8 mouse cellular contexts compared by ENCODE assay signal in genomic region chr4:106199833-106200232, GRCm38 (mm10).
DNase-seq lines count a peak whose midpoint lies in the region; ATAC-seq and TF ChIP-seq lines count a peak whose summit lies in the region.

No protein-coding gene starts in this region.

- H3K27me3 ChIP-seq in embryonic facial prominence, embryonic 11.5 days (ENCODE audit: control insufficient read depth, insufficient read depth, low read length) = no peaks in the 10 kb centered on the region

- peak; percentile 37; the same call in 1 of the 2 replicates for TF ChIP-seq POLR2A in lung, adult 2 months (IDR thresholded peaks at IDR 0.05; ENCODE audit: borderline replicate concordance, extremely low read depth, low read depth, low read length)

- H3K27ac ChIP-seq in embryonic facial prominence, embryonic 11.5 days (replicated peaks; ENCODE audit: low read depth, low read length) = peak overlapping the region; percentile 52; the same call in 1 of the 2 replicates

- no peak for ATAC-seq in cerebellum, adult (ENCODE audit: insufficient number of reproducible peaks, low FRiP score, low TSS enrichment)
- peak; percentile 58; the same call in 1 of the 2 replicates for ATAC-seq in embryonic facial prominence, embryonic 11.5 days (replicated peaks; ENCODE audit: insufficient number of reproducible peaks, low FRiP score, low TSS enrichment, low read depth)
- ATAC-seq in CD4-positive, CD25-positive, alpha-beta regulatory T cell, adult 4 months = no peak

- H3K9ac ChIP-seq in embryonic facial prominence, embryonic 11.5 days (replicated peaks; ENCODE audit: low read length) = no peak overlapping the region; the same call in 1 of the 2 replicates

- 7% methylated on average over 11 of the region's 11 CpGs for WGBS in embryonic facial prominence, embryonic 11.5 days
- WGBS in lung, adult 2 months = 32% methylated on average over 11 of the region's 11 CpGs

- H3K4me3 ChIP-seq in embryonic facial prominence, embryonic 11.5 days (ENCODE audit: low read depth, low read length) = no peak overlapping the region
- no peak overlapping the region for H3K4me3 ChIP-seq in lung, adult 2 months (replicated peaks; ENCODE audit: extremely low read depth, low read depth, low read length)

- TF ChIP-seq CTCF in lung, adult 2 months (IDR thresholded peaks at IDR 0.05; ENCODE audit: insufficient read depth, low read length) = no peak

- peaks cover 5% of the 10 kb centered on the region for H3K4me1 ChIP-seq in embryonic facial prominence, embryonic 11.5 days (ENCODE audit: control insufficient read depth, insufficient read depth, low read length)
- peaks cover 7% of the 10 kb centered on the region for H3K4me1 ChIP-seq in lung, adult 2 months (ENCODE audit: control insufficient read depth, insufficient read depth, low read length)

- H3K36me3 ChIP-seq in embryonic facial prominence, embryonic 11.5 days (replicated peaks; ENCODE audit: control insufficient read depth, insufficient read depth, low read depth, low read length) = no peaks in the 10 kb centered on the region; the same call in 1 of the 2 replicates

- peak overlapping the region; percentile 23 for H3K4me2 ChIP-seq in embryonic facial prominence, embryonic 11.5 days (ENCODE audit: low read depth, low read length)

- no peaks in the 10 kb centered on the region for H3K9me3 ChIP-seq in embryonic facial prominence, embryonic 11.5 days (replicated peaks; ENCODE audit: control insufficient read depth, low read length)

- peak; percentile 11 to 16 for DNase-seq in cerebellum, postnatal 14 days
- DNase-seq in embryonic facial prominence, embryonic 11.5 days (ENCODE audit: low spot score) = peak; percentile 50
- peak; percentile 80 to 85 for DNase-seq in heart, adult 9 months (ENCODE audit: low spot score in 2 of 2)
- peak; percentile 29 for DNase-seq in kidney, adult 9 months
- DNase-seq in lung, adult 2 months = peak; percentile 36
- peak; percentile 53 for DNase-seq in ovary, postnatal 36 days (ENCODE audit: low spot score)

Comparison
In these comparisons a context has a peak if more than half of its experiments do, and no peak if none do; other contexts are left out.
1. DNase-seq: peak in every context shown above with its lines; median percentile 82 in heart, adult 9 months; 53 in ovary, postnatal 36 days; 50 in embryonic facial prominence, embryonic 11.5 days; 36 in lung, adult 2 months; 29 in kidney, adult 9 months; 14 in cerebellum, postnatal 14 days.